Mouse (Mus musculus) forebrain, embryonic 15.5 days (tissue): ENCODE data around the gene Zfp809. TPM values are rescaled to one million over a fixed set of nuclear protein-coding genes. Genes with fewer than 3 reads are reported as not detected.
A peak's percentile ranks its signal among the peaks of the same experiment; 100 is the strongest.
"Not testable (repeated sequence)": the region's sequence is repeated elsewhere in the genome, so short reads cannot be mapped to it uniquely, and the experiment has no call there.

Source experiments
- ATAC-seq: fragments of 200-750 bp; cut with Nextera tagmentation; replicated peaks from 2 replicates; pipeline ENCODE4 v1.8.0; 2017; ENCODE audit warnings: mild to moderate bottlenecking, moderate TSS enrichment, moderate library complexity
- H3K27ac ChIP-seq: fragments of 300-500 bp; sonication (generic); replicated peaks from 2 replicates; pipeline ENCODE4 v1.5.1; 2015; ENCODE audit warnings: mild to moderate bottlenecking, inconsistent platforms
- H3K27me3 ChIP-seq: fragments of 300-500 bp; sonication (generic); 2 replicates; pipeline ENCODE4 v1.6.1; 2015; ENCODE audit warnings: inconsistent platforms
- H3K36me3 ChIP-seq: fragments of 300-500 bp; sonication (generic); 2 replicates; pipeline ENCODE4 v1.6.1; 2015; ENCODE audit warnings: mild to moderate bottlenecking, inconsistent platforms
- H3K4me1 ChIP-seq: fragments of 300-500 bp; sonication (generic); 2 replicates; pipeline ENCODE4 v1.6.1; 2015; ENCODE audit warnings: inconsistent platforms
- H3K4me2 ChIP-seq: fragments of 300-500 bp; sonication (generic); replicated peaks from 2 replicates; pipeline ENCODE4 v1.6.1; 2015; ENCODE audit warnings: mild to moderate bottlenecking, inconsistent platforms
- H3K4me3 ChIP-seq: fragments of 300-500 bp; sonication (generic); 2 replicates; pipeline ENCODE4 v1.5.1; 2015; ENCODE audit warnings: mild to moderate bottlenecking, inconsistent platforms
- H3K9ac ChIP-seq: fragments of 300-500 bp; sonication (generic); replicated peaks from 2 replicates; pipeline ENCODE4 v1.6.1; 2015; ENCODE audit warnings: mild to moderate bottlenecking, inconsistent platforms
- H3K9me3 ChIP-seq: fragments of 300-500 bp; sonication (generic); 2 replicates; pipeline ENCODE4 v1.6.1; 2016; ENCODE audit warnings: inconsistent platforms
- WGBS: fragments of 180-500 bp; shearing (Covaris S2); methylation state at CpG from one replicate; pipeline ENCODE4 v1.1.7; 2015; ENCODE audit warnings: mixed read lengths; 5-methylcytosine and 5-hydroxymethylcytosine counted together
- polyA plus RNA-seq: library from polyadenylated mRNA; unstranded; fragments of >200 nt; fragmentation: Nextera tagmentation; extraction: Ambion mirVana; gene quantifications from 2 replicates; pipeline ENCODE4 v1.2.1, GENCODE M21; 2015

The Zfp809 gene
- polyA plus RNA-seq = 10.3 TPM in 2 replicates

GRCm38 (mm10) chr9:22225581-22226388 is at the start of gene Zfp809:
TSS of gene Zfp809 (plus strand) at chr9:22225714.
- Histone ChIP-seq H3K4me3 (peak within 1 kb of the TSS; percentile 89), H3K36me3 (no peaks in the 10 kb centered on the region), H3K27ac (peak within 1 kb of the TSS; percentile 89), H3K9me3 (no peaks in the 10 kb centered on the region), H3K27me3 (no peaks in the 10 kb centered on the region), H3K4me1 (0 out of 2 replicates have a peak, but pooled peaks cover 4% of the 10 kb centered on the region), H3K4me2 (peak within 1 kb of the TSS; percentile 70), H3K9ac (peak within 1 kb of the TSS; percentile 67)
- ATAC-seq = peak; percentile 99
- WGBS = 2% methylated on average over 35 of the region's 35 CpGs

- Histone ChIP-seq H3K27me3 (no peaks in the 10 kb centered on the region), H3K4me2 (peak within 1 kb of the TSS; percentile 76), H3K9me3 (0 out of 2 replicates have a peak, but pooled peaks cover 3% of the 10 kb centered on the region), H3K4me1 (peaks cover 7% of the 10 kb centered on the region; the same call in 1 of the 2 replicates), H3K36me3 (no peaks in the 10 kb centered on the region), H3K9ac (peak within 1 kb of the TSS; percentile 48), H3K27ac (no peak within 1 kb of the TSS), H3K4me3 (peak within 1 kb of the TSS; percentile 47)
- ATAC-seq = peak; percentile 85
- 17% methylated on average over 43 of the region's 43 CpGs for WGBS
These were observed 37.4 kb upstream of the Zfp809 start, which contains the start of gene Zfp872 for GRCm38 (mm10) chr9:22188025-22188611. TSS of gene Zfp872 (plus strand) at chr9:22188090.

GRCm38 (mm10) chr9:22196412-22196811 is 29.1 kb upstream of the Zfp809 start:
- Histone ChIP-seq H3K27me3 (no peaks in the 10 kb centered on the region), H3K9ac (no peak overlapping the region), H3K4me1 (no peaks in the 10 kb centered on the region), H3K27ac (no peak overlapping the region), H3K4me3 (no peak overlapping the region), H3K9me3 (peaks cover 9% of the 10 kb centered on the region), H3K4me2 (no peak overlapping the region), H3K36me3 (no peaks in the 10 kb centered on the region)
- ATAC-seq = no peak
- WGBS = 51% methylated on average over 5 of the region's 5 CpGs

DNA sequence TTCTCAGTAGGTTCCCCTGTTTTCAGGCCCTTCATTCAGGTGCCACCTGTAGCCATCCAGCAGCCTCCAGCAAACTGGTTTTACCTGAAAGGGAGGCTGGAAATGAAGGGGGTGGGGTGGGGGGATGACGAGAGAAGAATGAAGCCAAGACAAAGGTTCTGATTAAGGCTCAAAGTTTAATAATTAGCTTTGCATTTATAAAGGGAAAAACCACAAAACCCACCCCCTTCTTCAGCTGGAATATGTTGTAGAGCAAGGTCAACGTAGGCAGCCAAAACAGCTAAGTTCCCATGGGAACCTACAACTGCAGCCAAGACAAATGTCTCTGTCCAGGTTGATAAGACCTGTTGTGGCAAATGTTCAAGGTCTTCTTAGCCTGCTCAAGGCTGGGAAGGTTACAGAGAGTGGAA is 11.7 kb upstream of the Zfp809 start:
- H3K4me2 ChIP-seq = no peak overlapping the region
- H3K9me3 ChIP-seq = no peaks in the 10 kb centered on the region
- H3K27me3 ChIP-seq = no peaks in the 10 kb centered on the region
- H3K36me3 ChIP-seq = no peaks in the 10 kb centered on the region
- ATAC-seq = no peak
- H3K27ac ChIP-seq = no peak overlapping the region
- WGBS = 77% methylated on average over 2 of the region's 2 CpGs
- no peak overlapping the region for H3K4me3 ChIP-seq
- no peak overlapping the region for H3K9ac ChIP-seq
- H3K4me1 ChIP-seq = no peaks in the 10 kb centered on the region

- Histone ChIP-seq H3K27me3 (no peaks in the 10 kb centered on the region), H3K4me3 (no peak overlapping the region), H3K9ac (no peak overlapping the region), H3K4me2 (no peak overlapping the region), H3K9me3 (no peaks in the 10 kb centered on the region), H3K27ac (no peak overlapping the region), H3K36me3 (no peaks in the 10 kb centered on the region), H3K4me1 (no peaks in the 10 kb centered on the region)
- no peak for ATAC-seq
- WGBS = 91% methylated on average over 2 of the region's 2 CpGs
These were observed 11.0 kb upstream of the Zfp809 start for GRCm38 (mm10) chr9:22214549-22214948.

- ATAC-seq = no peak
- WGBS = 61% methylated on average over 3 of the region's 3 CpGs
- Histone ChIP-seq H3K9ac (no peak overlapping the region), H3K4me1 (no peaks in the 10 kb centered on the region), H3K4me3 (no peak overlapping the region), H3K36me3 (no peaks in the 10 kb centered on the region), H3K4me2 (no peak overlapping the region), H3K9me3 (no peaks in the 10 kb centered on the region), H3K27me3 (no peaks in the 10 kb centered on the region), H3K27ac (no peak overlapping the region)
These were observed 8.8 kb upstream of the Zfp809 start for GRCm38 (mm10) chr9:22216705-22217104.

GRCm38 (mm10) chr9:22217858-22218493 is 7.5 kb upstream of the Zfp809 start:
- Histone ChIP-seq H3K36me3 (no peaks in the 10 kb centered on the region), H3K27me3 (no peaks in the 10 kb centered on the region), H3K4me3 (no peak overlapping the region), H3K4me2 (no peak overlapping the region), H3K9ac (no peak overlapping the region), H3K27ac (no peak overlapping the region), H3K4me1 (no peaks in the 10 kb centered on the region), H3K9me3 (no peaks in the 10 kb centered on the region)
- 67% methylated on average over 5 of the region's 8 CpGs for WGBS
- no peak for ATAC-seq

GRCm38 (mm10) chr9:22224066-22224465 is 1.4 kb upstream of the Zfp809 start:
- no peaks in the 10 kb centered on the region for H3K27me3 ChIP-seq
- H3K4me2 ChIP-seq = no peak overlapping the region
- H3K9me3 ChIP-seq = no peaks in the 10 kb centered on the region
- 0 out of 2 replicates have a peak, but pooled peaks cover 4% of the 10 kb centered on the region for H3K4me1 ChIP-seq
- H3K36me3 ChIP-seq = no peaks in the 10 kb centered on the region
- no peak overlapping the region for H3K27ac ChIP-seq
- no peak overlapping the region for H3K4me3 ChIP-seq
- no peak for ATAC-seq
- WGBS = 94% methylated on average over 4 of the region's 4 CpGs
- no peak overlapping the region for H3K9ac ChIP-seq

GRCm38 (mm10) chr9:22224536-22225503 is 694 bp upstream of the Zfp809 start:
- Histone ChIP-seq H3K4me3 (peak overlapping the region; percentile 89), H3K27ac (peak overlapping the region; percentile 89), H3K27me3 (no peaks in the 10 kb centered on the region), H3K9ac (peak overlapping the region; percentile 37), H3K36me3 (no peaks in the 10 kb centered on the region), H3K4me1 (0 out of 2 replicates have a peak, but pooled peaks cover 4% of the 10 kb centered on the region), H3K9me3 (no peaks in the 10 kb centered on the region), H3K4me2 (peak overlapping the region; percentile 70)
- ATAC-seq = peak; percentile 80; the same call in 1 of the 2 replicates
- 27% methylated on average over 17 of the region's 17 CpGs for WGBS

- H3K9ac ChIP-seq = peak overlapping the region; percentile 67; the same call in 1 of the 2 replicates
- H3K4me2 ChIP-seq = peak overlapping the region; percentile 70
- not testable (repeated sequence) for H3K27me3 ChIP-seq, H3K4me1 ChIP-seq, H3K36me3 ChIP-seq, H3K27ac ChIP-seq, ATAC-seq, H3K9me3 ChIP-seq
- peak overlapping the region; percentile 89 for H3K4me3 ChIP-seq
- 72% methylated on average over 7 of the region's 7 CpGs for WGBS
These were observed 817 bp downstream of the Zfp809 start for GRCm38 (mm10) chr9:22226389-22226673.

GRCm38 (mm10) chr9:22226846-22227245 is 1.3 kb downstream of the Zfp809 start:
- H3K27ac ChIP-seq = no peak overlapping the region
- no peak overlapping the region for H3K9ac ChIP-seq
- H3K4me2 ChIP-seq = no peak overlapping the region
- no peaks in the 10 kb centered on the region for H3K9me3 ChIP-seq
- H3K4me1 ChIP-seq = 0 out of 2 replicates have a peak, but pooled peaks cover 4% of the 10 kb centered on the region
- no peaks in the 10 kb centered on the region for H3K36me3 ChIP-seq
- no peak for ATAC-seq
- 92% methylated on average over 15 of the region's 15 CpGs for WGBS
- no peak overlapping the region for H3K4me3 ChIP-seq
- H3K27me3 ChIP-seq = no peaks in the 10 kb centered on the region
